Mouse (Mus musculus) heart, adult 2 months (tissue): ENCODE measurements around the gene Pim1. TPM values are rescaled to one million over a fixed set of nuclear protein-coding genes. Genes with fewer than 3 reads are reported as not detected.

ENCODE experiments used
- DNase-seq, 2 experiments: peaks; one replicate each; pipeline ENCODE4 v3.0.0; 2021
- H3K27ac ChIP-seq: fragments of 200-600 bp; 2 replicates; pipeline ENCODE4 v1.8.1; 2022
- H3K27me3 ChIP-seq: fragments of 200-500 bp; 2 replicates; pipeline ENCODE4 v1.6.1; 2012; ENCODE audit warnings: mild to moderate bottlenecking, low read length, inconsistent platforms, mixed read lengths; ENCODE audit not compliant: control insufficient read depth, insufficient read depth
- H3K36me3 ChIP-seq: fragments of 200-500 bp; 2 replicates; pipeline ENCODE4 v1.6.1; 2012; ENCODE audit warnings: low read length, inconsistent platforms; ENCODE audit not compliant: control insufficient read depth, insufficient read depth
- H3K4me1 ChIP-seq: fragments of 200-500 bp; 2 replicates; pipeline ENCODE4 v1.6.1; 2011; ENCODE audit warnings: low read length; ENCODE audit not compliant: control insufficient read depth, insufficient read depth
- H3K4me3 ChIP-seq: fragments of 200-600 bp; 2 replicates; pipeline ENCODE4 v1.8.1; 2022
- H3K79me2 ChIP-seq: fragments of 200-500 bp; replicated peaks from 2 replicates; pipeline ENCODE4 v1.6.1; 2012; ENCODE audit warnings: mild to moderate bottlenecking, inconsistent platforms, low read length, moderate library complexity, mixed read lengths; ENCODE audit not compliant: control insufficient read depth, insufficient read depth
- H3K9ac ChIP-seq: fragments of 200-500 bp; 2 replicates; pipeline ENCODE4 v1.6.1; 2012; ENCODE audit warnings: low read depth, mild to moderate bottlenecking, control low read depth, inconsistent platforms, low read length, mixed read lengths
- CTCF ChIP-seq: fragments of 200-600 bp; IDR thresholded peaks from 2 replicates; pipeline ENCODE4 v1.8.1; 2022; ENCODE audit warnings: antibody characterized with exemption, mild to moderate bottlenecking, moderate library complexity
- EP300 ChIP-seq: fragments of 200-500 bp; IDR thresholded peaks from 2 replicates; pipeline ENCODE4 v1.6.1; 2011; ENCODE audit warnings: low read depth, low read length, control low read depth; ENCODE audit not compliant: insufficient read depth
- POLR2A ChIP-seq: fragments of 200-500 bp; IDR thresholded peaks from 2 replicates; pipeline ENCODE4 v1.6.1; 2011; ENCODE audit warnings: mild to moderate bottlenecking, low read depth, low read length, control low read depth; ENCODE audit not compliant: insufficient read depth
- WGBS: fragments of 180-500 bp; shearing (Covaris S2); methylation state at CpG from one replicate; pipeline ENCODE4 v1.1.7; 2018; 5-methylcytosine and 5-hydroxymethylcytosine counted together
- intact Hi-C: fragments of 180-260 bp; cut with DNase I; formaldehyde crosslinking; loops from one replicate; pipeline ENCODE4 v1.15.1; 2025
- polyA plus RNA-seq: library from polyadenylated mRNA; depleted of rRNA; stranded (reverse); fragments of >200 nt; gene quantifications from 2 replicates; pipeline ENCODE4 v1.2.3, GENCODE M21; 2012
- total RNA-seq, 2 experiments: library from RNA; stranded (reverse); gene quantifications; 2 replicates each; pipeline ENCODE4 v1.2.3; 2021

Gene Pim1
- total and polyA plus RNA-seq, 3 experiments, result 17.2 to 24.6 (median 20.5) TPM

DNA sequence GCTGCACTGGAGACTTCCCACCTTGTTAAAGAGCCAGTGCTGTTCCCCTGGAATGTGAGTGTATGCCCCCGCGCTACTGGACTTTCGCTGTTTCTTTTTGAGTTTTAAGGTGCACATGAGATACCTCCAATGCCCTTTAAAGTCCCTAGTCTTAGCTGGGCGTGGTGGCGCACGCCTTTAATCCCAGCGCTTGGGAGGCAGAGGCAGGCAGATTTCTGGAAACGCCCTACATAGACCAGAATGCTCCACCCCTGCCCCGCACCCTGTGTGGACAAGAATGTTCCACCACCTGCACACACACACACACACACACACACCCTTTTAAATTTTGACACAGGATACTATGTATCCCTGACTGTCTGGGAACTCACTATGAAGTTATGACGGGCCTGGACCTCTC, 17.1 kb upstream of the Pim1 start:
- Histone ChIP-seq H3K4me1 (no peaks in the 10 kb centered on the region; the same call in 1 of the 2 replicates), H3K4me3 (no peak overlapping the region), H3K36me3 (no peaks in the 10 kb centered on the region), H3K27ac (no peak overlapping the region), H3K9ac (no peak overlapping the region), H3K79me2 (no peaks in the 10 kb centered on the region), H3K27me3 (no peaks in the 10 kb centered on the region)
- no peak for DNase-seq
- 96% methylated on average over 10 of the region's 10 CpGs for WGBS
- intact Hi-C loops, result no loop called here
- no peak for TF ChIP-seq CTCF
- TF ChIP-seq EP300, result no peak
- no peak for TF ChIP-seq POLR2A

DNA sequence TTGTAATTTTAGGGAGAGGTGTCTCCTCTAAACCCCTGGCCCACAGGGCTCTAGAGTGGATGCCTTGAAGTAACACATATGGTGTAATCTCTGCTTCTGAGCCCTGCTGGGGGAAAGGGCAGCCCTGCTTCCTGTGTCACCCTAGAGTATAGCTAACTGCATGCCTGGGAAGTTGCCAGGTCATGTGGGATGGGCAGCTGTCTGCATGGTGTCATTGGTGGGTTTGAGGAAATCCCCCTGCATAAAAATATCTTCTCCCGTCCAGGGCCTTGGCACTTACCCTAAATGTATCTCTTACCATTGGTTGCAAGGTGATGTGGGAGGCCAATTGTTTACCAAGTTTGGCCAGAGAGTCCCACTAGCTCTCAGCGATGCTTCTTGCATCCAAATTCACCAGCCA, 16.5 kb upstream of the Pim1 start:
- intact Hi-C loops, result no loop called here
- Histone ChIP-seq H3K4me3 (no peak overlapping the region), H3K79me2 (no peaks in the 10 kb centered on the region), H3K4me1 (no peaks in the 10 kb centered on the region; the same call in 1 of the 2 replicates), H3K27ac (no peak overlapping the region), H3K36me3 (no peaks in the 10 kb centered on the region), H3K9ac (no peak overlapping the region), H3K27me3 (no peaks in the 10 kb centered on the region)
- no peak for DNase-seq
- TF ChIP-seq POLR2A, result no peak
- TF ChIP-seq CTCF, result no peak
- no peak for TF ChIP-seq EP300
- 45% methylated on average over 2 of the region's 2 CpGs for WGBS

DNA sequence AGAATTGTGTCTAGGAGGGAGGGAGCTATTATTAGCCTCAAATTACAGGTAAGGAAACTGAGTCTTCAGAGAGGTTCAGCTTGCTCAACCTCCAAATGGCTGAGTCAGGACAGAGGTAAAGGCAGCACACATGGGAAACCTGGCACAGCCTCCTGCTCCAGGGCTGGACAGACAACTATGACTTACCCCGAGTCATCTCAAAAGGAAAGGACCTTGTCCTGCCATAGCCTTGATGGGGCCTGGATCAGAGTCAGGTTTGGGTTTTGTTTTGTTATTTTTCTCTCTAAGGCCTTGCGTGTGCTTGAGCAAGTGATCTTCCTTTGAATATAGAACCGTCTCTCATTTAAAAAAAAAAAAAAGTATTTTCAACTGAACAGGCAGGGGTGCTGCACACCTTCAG, 15.4 kb upstream of the Pim1 start:
- no peaks in the 10 kb centered on the region for H3K27me3 ChIP-seq
- H3K4me3 ChIP-seq, result no peak overlapping the region
- intact Hi-C loops, result no loop called here
- H3K79me2 ChIP-seq, result no peaks in the 10 kb centered on the region
- WGBS, result 90% methylated on average over 3 of the region's 3 CpGs
- H3K9ac ChIP-seq, result no peak overlapping the region
- no peaks in the 10 kb centered on the region; the same call in 1 of the 2 replicates for H3K4me1 ChIP-seq
- H3K36me3 ChIP-seq, result no peaks in the 10 kb centered on the region
- DNase-seq, result no peak
- TF ChIP-seq EP300 (no peak), CTCF (no peak), POLR2A (no peak)
- H3K27ac ChIP-seq, result no peak overlapping the region

DNA sequence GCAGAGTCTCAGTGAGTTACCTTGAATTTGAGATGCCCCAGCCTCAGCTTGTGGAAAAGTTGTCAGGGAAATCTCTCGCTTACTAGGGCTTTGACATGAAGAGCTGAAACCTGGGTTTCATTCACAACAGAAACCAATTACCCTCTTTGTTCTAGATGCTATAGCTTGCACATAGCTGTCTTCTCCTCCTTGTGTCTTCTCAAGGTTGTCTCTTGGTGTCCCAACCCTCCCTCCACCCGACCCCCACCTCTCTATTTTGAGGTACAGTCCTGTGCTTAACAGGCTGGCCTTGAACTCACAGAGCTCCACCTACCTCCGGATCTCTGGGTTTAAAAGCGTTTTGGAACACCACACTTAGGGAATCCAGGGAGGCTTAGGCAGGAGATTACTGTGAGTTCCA, 14.1 kb upstream of the Pim1 start:
- H3K36me3 ChIP-seq, result no peaks in the 10 kb centered on the region
- H3K9ac ChIP-seq, result no peak overlapping the region
- H3K27ac ChIP-seq, result no peak overlapping the region
- DNase-seq, result no peak
- intact Hi-C loops, result no loop called here
- TF ChIP-seq POLR2A (no peak), EP300 (no peak), CTCF (no peak)
- no peaks in the 10 kb centered on the region for H3K27me3 ChIP-seq
- H3K79me2 ChIP-seq, result no peaks in the 10 kb centered on the region
- no peaks in the 10 kb centered on the region; the same call in 1 of the 2 replicates for H3K4me1 ChIP-seq
- no peak overlapping the region for H3K4me3 ChIP-seq
- WGBS, result 86% methylated on average over 4 of the region's 4 CpGs

DNA sequence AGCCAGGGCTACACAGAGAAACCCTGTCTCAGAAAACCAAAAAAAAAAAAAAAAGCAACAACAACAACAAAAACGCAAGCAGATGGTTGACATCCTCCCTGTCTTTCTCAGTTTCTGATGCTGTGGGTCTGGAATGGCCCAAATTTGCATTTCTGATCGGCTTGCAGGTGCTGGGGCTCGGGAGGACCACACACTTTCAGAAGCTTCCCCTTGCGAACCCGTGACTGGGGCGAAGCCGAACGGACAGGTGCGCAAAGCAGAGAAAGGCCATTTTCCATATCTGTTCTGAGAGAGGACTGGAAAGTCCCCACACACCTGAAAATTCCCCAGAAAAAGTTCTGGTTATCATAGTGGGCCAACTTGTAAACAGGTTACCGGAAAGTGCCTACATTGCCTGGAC, 13.2 kb upstream of the Pim1 start:
- Histone ChIP-seq H3K27ac (no peak overlapping the region), H3K4me3 (no peak overlapping the region), H3K9ac (no peak overlapping the region), H3K4me1 (no peaks in the 10 kb centered on the region; the same call in 1 of the 2 replicates), H3K36me3 (no peaks in the 10 kb centered on the region), H3K79me2 (no peaks in the 10 kb centered on the region), H3K27me3 (no peaks in the 10 kb centered on the region)
- DNase-seq, result no peak
- intact Hi-C loops, result no loop called here
- 94% methylated on average over 10 of the region's 10 CpGs for WGBS
- no peak for TF ChIP-seq CTCF
- TF ChIP-seq EP300, result no peak
- TF ChIP-seq POLR2A, result no peak

DNA sequence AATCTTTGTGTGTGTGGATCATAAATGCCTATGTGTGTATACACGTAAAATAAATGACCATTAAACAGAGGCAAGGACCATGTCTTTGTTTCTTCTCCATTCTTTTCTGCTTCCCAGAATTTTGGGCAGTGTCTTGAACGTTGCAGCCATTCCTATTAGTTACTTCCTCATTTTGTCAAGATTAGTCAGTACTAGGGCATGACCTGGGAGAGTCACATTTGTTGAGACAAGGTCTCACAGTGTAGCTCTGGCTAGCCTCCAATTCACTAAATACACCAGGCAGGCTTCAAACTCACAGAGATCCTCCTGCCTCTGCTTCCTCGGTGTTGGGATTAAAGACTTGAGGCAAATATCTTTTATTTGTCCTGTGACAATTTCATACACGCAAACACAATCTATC, 12.3 kb upstream of the Pim1 start:
- H3K36me3 ChIP-seq, result no peaks in the 10 kb centered on the region
- DNase-seq, result no peak
- H3K79me2 ChIP-seq, result no peaks in the 10 kb centered on the region
- WGBS, result 81% methylated on average over 4 of the region's 4 CpGs
- intact Hi-C loops, result no loop called here
- H3K4me3 ChIP-seq, result no peak overlapping the region
- no peaks in the 10 kb centered on the region for H3K27me3 ChIP-seq
- no peaks in the 10 kb centered on the region; the same call in 1 of the 2 replicates for H3K4me1 ChIP-seq
- H3K9ac ChIP-seq, result no peak overlapping the region
- H3K27ac ChIP-seq, result no peak overlapping the region
- no peak for TF ChIP-seq CTCF
- no peak for TF ChIP-seq POLR2A
- TF ChIP-seq EP300, result no peak
